Mouse (Mus musculus) B cell, adult 2 months (primary cell): ENCODE results near the gene Gda.

ENCODE experiments used
- DNase-seq, 2 experiments: peaks; one replicate each; pipeline ENCODE4 v3.0.0; 2022

Gene Gda

GRCm38 (mm10) chr19:21473345-21473744, at the start of gene Gda:
Gene Gda (minus strand): TSS chr19:21473445.
- no peak for DNase-seq

DNA sequence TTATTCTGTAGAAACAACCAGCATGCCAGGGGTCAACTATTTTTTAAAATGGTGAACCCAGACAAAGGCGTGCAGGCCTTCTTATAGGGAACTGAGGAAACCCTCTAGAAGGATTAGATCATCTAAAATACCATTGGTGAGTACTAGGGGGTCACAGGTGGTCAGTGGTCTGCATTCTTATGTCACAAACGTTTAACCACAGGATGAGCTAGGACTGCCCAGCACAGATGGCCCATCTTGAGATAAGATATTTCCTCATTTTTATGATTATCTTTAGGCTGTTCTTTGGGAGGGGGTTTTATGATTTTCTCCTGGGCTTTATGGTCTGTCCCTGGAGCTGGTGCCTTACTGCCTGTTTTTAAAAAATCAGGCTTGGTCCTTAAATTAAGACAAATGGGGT, 47.0 kb upstream of the Gda start:
- DNase-seq = no peak

DNA sequence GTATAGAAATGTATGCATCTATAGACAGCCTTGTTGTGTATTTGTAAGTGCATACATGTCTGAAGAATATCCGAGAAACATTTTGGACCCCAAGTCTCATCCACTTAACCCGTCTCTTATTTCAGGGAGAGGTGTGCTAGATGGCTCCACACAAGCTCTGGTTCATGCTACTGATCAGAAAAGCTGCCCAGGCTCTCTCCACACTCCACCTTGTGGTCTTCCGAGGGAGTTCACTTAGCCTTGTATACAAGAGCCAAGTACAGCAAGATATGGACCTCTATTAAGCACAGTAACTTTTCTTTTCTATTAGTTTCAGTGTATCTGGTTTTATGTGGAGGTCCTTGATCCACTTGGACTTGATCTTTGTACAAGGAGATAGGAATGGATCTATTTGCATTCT, 36.9 kb upstream of the Gda start:
- peak; percentile 39 to 42 for DNase-seq

- DNase-seq = no peak
Observed at GRCm38 (mm10) chr19:21507561-21508232, 34.5 kb upstream of the Gda start.

DNA sequence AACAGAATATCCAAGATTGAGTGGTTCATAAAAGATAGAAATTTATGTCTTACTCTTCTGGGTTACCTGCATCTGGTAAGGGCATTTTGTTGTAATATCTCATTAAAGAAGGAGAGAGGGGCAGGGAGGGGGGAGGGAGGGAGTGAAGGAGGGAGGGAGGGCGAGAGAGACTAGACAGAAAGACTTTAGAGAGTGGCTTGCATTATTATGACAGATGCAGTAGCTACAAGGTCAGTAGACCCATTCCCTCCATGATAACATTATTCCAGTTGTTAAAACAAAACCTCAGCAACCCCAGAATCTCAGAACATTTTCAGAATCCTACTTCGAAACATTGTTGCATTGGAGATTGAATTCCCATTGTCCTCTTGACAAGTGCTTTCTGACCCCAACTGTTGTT, 33.9 kb upstream of the Gda start:
- DNase-seq = no peak

DNA sequence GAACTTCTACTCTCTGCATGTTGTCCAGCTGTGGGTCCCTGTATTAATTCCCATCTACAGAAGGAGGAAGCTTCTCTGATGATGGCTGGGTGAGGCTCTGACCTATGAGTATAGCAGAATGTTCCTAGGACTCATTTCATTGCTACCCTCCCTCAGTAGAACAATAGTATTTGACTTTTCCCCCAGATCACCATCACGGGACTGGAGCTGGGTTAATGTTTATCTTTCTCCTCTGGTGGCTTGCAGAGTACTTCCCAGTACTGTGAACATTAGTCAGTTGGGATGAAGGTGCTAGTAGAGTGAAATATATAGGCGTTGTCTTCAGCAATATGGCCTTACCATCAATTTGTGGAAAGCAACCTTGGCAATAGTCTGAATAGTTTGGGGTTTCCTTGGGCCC, 31.5 kb upstream of the Gda start:
- DNase-seq = no peak

DNA sequence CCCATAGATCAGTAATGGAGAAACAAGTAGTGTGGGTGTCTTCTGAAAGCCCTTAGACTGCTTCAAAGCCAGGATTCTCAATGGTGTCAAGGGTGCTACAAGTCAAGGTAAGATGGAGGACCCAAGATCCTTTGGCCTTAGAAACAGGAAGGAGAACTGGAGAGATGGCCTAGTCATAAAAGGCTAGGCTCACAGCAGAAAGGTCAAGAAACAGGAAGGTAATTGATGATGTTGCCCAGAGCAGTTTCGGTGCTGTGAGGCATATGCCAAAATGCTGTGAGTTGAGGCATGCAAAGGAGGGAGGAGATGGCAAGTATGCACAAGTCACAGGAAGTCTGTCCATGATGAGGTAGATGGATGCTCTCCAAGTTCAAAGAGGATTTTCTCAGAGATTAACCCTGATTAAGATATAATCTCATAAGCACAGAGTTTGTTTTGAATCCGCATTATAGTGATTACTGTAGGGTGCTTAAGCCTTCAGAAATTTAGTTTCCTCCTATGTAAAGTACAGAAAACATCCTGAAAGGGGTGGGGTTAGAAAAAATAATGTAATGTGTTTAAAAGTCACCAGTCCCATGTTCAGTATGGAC, 26.2 kb upstream of the Gda start:
- DNase-seq = no peak

DNA sequence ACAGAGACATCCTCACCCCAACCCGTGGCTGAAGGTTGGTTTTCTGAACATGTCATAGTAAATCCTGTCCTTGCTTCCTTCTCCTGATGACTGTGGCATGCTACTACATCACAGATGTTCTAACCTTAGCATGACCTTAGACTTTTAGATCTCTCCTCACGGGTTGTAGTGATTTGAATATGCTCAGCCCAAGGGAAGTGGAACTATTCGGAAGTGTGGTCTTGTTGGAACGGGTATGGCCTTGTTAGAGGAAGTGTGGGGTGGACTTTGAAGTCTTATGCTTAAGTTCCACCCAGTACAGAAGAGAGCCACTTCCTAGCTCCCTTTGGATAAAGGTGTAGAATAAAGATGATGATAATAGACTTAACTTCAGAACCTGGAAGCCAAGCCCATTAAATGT, 22.6 kb upstream of the Gda start:
- DNase-seq = peak in 1 of 2 experiments; percentile 1

GRCm38 (mm10) chr19:21493807-21494521, 20.7 kb upstream of the Gda start:
- DNase-seq = no peak

DNA sequence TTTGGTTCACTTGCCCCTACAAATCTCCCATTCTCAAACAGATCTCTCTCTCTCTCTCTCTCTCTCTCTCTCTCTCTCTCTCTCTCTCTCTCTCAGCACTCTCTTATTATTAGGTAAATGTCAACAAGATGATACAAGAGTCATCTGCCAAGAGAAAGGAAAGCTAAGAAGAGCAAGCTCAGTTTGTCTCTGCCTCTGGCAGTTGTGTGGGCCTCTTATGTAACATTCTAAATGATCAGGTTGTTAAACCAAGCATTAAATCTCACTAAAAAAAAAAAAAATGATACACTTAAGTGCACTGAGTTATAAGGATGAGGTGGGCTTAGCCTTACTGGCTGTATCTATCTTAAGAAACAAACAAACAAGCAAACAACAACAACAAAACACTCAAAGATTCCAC, 18.1 kb upstream of the Gda start:
- DNase-seq = no peak

DNA sequence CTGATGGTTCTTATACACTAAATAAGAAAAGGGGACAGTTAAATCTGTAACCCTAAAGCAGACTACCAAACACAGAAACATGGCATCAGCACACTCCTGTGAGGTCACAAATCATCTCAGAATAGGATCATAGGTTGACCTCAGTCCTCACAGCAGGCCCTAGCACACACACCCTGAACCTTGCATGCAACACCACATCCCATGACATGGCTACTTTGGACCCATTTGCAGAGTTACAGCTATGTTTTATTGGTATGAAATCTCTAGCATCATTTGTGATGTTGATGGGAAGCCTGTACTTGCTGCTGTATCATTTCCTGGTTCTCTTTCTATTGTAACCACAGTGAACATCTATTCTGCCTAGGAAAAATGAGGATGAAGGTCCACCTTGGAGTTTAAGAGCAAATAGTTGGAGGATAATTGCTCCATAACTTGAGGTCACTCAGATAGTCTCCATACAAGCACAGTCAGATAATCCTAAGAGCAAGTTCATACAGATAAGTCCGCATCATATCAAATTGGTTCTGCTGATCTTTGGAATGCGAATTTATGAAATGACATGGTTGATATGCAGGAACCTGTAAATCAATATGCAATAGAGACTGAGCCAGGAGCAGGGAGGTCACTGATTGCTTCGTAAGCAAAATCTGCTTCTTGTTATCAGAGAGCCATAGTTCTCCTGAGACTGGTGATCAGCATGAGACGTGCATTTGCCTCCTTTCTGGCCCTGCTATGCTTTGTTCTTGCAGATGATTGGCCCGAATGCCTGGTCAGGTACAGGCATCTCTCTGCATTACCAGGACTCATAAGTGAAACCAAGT, 14.1 kb upstream of the Gda start:
- no peak for DNase-seq

GRCm38 (mm10) chr19:21482096-21482495, 8.9 kb upstream of the Gda start:
- DNase-seq = no peak

- no peak for DNase-seq
Observed at GRCm38 (mm10) chr19:21481031-21481430, 7.8 kb upstream of the Gda start.

GRCm38 (mm10) chr19:21480053-21480419, 6.8 kb upstream of the Gda start:
- no peak for DNase-seq

- no peak for DNase-seq
Observed at GRCm38 (mm10) chr19:21479183-21480052, 6.2 kb upstream of the Gda start.

- no peak for DNase-seq
Observed at GRCm38 (mm10) chr19:21478538-21478937, 5.3 kb upstream of the Gda start.

DNA sequence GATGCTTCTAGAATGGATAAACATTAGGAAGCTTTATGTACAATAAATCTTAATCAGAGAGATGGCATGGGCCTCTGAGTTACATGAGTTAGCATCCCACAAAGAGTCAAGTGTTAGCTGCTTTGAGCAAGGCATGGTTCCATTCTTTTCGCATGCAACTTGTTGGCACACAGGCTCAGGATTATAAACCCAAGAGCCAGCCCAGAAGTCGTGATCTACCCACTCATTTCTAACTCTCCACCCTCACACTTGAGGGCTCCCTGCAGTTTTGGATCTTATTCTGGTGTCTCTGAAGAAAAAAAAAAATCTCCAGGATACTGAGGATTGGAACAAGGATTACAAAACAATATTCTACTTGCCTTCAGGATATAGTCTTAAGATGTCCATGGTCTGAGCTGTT, 4.5 kb upstream of the Gda start:
- DNase-seq = no peak

GRCm38 (mm10) chr19:21476782-21477181, 3.5 kb upstream of the Gda start:
- no peak for DNase-seq

DNA sequence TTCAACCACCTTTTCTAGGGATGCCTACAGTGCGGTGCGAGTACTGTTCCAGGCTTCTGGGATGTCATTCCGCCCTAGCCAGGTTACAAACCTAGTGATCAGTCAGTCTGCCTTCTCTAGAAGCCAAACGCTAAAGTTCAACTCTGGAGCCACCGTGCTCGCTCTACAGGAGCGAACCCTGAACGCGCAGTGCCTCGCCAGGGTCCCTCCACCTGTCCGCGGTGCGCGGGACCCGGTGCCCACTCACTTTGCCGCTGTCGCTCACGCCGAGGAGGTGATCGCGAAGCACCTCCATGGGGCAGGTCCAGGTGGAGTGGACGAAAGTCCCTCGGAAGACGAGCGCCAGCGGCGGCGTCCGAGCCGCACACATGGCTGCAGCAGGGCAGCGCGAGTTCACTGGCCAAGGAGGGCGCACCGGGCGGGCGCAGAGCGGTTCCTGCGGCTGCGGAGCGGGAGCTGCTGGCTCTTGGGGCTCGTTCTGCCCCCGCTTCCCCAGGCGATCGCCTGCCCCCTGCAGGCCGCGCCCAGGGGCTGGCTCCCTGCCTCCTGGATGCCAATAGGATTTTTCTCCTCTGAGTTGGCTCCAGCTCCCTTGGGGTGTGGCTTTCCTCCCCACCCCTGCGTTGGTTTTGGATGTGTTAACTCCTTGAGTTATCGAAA, 994 bp downstream of the Gda start:
- peak; percentile 38 to 39 for DNase-seq

GRCm38 (mm10) chr19:21461221-21461960, 11.9 kb downstream of the Gda start:
- DNase-seq = no peak

DNA sequence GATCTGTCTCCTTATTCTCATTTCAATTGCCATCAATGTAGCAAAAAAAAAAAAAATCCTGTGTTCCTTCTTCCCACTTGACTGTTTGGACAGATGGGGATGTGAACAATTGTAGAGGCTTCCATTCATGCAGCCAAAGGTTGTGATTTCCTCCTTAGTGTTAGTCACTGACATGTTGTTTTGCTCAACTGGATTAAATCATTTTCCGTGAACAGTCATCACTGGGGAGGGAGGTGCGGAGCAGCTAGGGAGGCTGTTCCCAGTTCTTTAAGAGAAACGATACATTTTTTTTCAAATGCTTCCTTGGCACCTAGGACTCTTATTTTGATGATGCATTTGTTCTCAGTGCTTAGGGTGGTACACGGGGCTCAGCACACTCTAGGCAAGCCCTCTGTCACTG, 15.8 kb downstream of the Gda start:
- DNase-seq = no peak
